Mouse (Mus musculus) layer of hippocampus, postnatal 10 days (tissue): ENCODE data around the gene Abhd4. TPM values are rescaled to one million over a fixed set of nuclear protein-coding genes. Genes with fewer than 3 reads are reported as not detected.
A peak's percentile ranks its signal among the peaks of the same experiment; 100 is the strongest.

ENCODE experiments used
- DNase-seq, 2 experiments: peaks; one replicate each; pipeline ENCODE4 v3.0.0; 2021; ENCODE audit warnings: low spot score in 2 of 2
- long read RNA-seq: library from polyadenylated mRNA; stranded (forward); transcript quantifications from one replicate; pipeline ENCODE4 v2.0.0, GENCODE M21; 2023
- total RNA-seq, 2 experiments: library from RNA; stranded (reverse); gene quantifications; 2 replicates each; pipeline ENCODE4 v1.2.3; 2021

Gene Abhd4
- total RNA-seq, result 10 to 100 TPM; 45.1 to 49.8 TPM
- long read RNA-seq, transcript Abhd4-201 (7 exons, 2,401 nt), result major isoform, 69 of 90 reads
- long read RNA-seq, transcript Abhd4-202 (7 exons, 2,508 nt), result minor isoform, 8 of 90 reads
- long read RNA-seq, partial matches to known transcripts, result 8 of 90 reads
- long read RNA-seq, other reads (novel, unspliced or antisense), result 5 of 90 reads

GRCm38 (mm10) chr14:54253741-54254291 lies at the start of gene Abhd4, which contains the start of gene Dad1:
Abhd4 (plus strand) TSS chr14:54254188.
Dad1 (minus strand) TSS chr14:54254104.
- DNase-seq, result peak; percentile 98

- no peak for DNase-seq
Measured at GRCm38 (mm10) chr14:54204311-54204710, 49.7 kb upstream of the Abhd4 start.

DNA sequence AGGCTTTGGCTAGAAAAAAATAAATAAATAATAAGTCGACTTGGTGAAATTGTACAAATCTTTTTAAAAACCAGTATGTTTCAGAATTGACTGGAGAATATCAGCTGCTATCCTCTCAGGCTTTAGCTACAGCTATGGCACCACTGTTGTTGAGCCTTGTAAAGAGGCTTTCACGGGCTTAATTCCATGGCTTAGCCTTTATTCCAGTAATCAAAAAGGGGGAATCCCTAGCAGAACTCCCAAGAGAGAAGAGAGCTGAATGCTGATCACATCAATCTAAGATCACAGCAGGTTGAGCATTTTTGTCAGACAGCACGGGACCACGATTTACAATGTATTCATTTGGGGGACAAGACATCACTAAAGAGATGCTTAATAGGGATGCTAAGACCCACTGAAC lies 49.2 kb upstream of the Abhd4 start:
- DNase-seq, result no peak

DNA sequence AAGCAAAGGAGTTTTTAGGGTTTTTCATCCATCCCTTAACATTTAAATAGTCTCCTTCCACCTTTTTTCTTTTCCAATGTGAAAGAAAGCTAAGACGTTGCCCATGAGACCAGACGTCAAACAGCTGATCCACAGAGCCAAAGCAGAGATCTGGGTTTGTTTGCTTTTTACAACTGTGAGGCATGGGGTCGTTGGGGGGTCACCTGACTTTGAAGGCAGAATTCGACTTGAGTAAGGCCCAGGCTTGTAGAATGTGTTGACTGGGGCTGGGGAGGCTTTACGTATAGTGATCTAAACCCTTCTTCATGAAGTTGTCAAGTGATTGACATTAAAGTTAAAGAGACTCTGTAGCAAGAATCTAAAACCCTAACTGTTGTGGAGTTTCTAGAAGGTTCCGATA lies 48.1 kb upstream of the Abhd4 start:
- DNase-seq, result no peak

- DNase-seq, result no peak
Measured at GRCm38 (mm10) chr14:54206309-54206708, 47.7 kb upstream of the Abhd4 start.

DNA sequence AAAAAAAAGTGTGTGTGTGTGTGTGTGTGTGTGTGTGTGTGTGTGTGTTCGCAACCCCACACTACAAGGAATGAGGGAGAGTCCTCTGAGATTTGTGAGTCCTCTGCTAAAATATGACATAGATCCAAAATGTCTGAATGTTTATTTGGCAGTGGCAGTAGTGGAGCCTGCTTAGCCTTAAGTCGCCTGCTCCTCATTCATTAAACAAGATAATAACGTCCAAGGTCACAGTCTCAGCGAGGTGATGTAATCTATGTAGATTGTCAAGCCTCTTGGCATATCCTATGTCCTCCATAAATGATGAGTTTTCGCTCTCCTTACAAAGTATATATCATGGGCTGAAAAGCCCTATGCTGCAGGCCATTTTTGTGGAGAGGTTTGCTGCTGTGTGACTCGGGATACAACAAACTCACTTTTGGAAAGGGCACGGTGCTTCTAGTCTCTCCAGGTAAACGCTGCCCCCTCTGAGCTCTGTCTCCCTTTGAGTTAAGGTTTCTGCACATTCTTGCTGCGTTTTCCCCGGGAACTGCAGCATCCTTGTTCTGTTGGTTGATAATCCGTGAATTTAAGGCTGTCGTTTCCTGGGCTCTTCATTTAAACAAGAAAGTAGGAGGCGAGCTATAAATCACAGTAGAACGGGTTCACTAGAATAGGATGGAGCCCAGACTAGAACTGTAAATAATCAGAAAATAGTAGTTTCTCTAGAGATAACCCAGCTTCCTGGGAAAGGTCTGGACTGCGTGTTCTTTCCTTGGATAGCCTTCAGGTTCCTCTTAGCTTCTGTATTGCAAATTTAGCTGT lies 47.0 kb upstream of the Abhd4 start:
- DNase-seq, result no peak

DNA sequence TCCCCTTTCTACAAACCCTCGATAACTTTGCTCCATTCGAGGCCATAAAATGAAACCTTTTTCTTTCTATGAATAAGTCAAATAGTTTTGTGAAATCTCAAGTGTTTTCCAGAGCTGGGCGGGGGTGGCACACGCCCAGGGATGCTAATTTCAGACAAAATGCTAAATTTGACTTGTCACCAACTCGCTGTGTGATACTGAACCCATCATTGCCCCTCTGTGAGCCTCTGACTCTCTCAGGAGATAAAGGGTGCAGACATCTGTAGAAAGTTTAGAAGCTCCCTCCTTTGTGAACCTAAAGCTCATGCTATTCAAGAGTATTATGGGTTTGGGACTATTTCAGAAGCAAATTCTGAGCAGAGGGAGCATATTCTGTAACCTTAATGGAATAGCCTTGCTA lies 46.1 kb upstream of the Abhd4 start:
- DNase-seq, result no peak

DNA sequence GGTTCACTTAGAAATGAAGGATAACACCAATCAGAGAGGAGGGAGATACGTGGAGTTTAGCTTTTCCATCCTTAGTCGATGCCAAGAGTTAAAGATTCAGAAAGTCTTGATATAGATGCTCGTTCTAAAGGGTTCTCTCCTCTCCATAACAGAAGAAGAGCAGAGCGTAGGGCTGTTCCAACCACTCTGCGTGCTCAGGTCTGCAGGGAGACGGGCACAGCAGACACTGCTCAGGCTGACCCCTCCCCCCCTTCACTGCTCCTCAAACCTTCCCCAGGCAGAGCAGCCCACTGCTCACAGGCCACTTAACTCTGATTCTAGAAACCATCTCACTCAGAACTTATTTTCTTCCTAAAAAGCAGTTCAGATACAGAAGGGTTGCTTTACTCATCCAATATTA lies 45.2 kb upstream of the Abhd4 start:
- DNase-seq, result no peak

DNA sequence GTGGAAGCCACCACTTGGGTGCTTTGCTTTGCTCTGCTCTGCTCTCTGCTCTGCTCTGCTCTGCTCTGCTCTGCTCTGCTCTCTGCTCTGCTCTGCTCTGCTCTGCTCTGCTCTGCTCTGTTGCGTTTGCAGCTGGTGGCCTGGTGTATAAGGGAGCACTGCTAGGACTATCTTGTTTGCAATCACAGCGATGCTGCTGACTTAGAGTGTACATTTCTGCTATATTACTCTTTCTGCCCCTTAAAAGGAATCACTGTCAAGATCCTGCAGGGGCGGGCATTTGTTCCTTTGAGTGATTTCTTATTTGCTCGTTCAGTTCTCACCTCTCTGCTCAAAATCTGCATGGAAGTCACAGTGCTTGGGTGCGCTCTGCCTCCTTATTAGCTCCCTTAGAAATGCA lies 44.1 kb upstream of the Abhd4 start:
- no peak for DNase-seq

GRCm38 (mm10) chr14:54210401-54210800 lies 43.6 kb upstream of the Abhd4 start:
- no peak for DNase-seq

GRCm38 (mm10) chr14:54211199-54211598 lies 42.8 kb upstream of the Abhd4 start:
- no peak for DNase-seq

- DNase-seq, result no peak
Measured at GRCm38 (mm10) chr14:54211755-54212154, 42.2 kb upstream of the Abhd4 start.

DNA sequence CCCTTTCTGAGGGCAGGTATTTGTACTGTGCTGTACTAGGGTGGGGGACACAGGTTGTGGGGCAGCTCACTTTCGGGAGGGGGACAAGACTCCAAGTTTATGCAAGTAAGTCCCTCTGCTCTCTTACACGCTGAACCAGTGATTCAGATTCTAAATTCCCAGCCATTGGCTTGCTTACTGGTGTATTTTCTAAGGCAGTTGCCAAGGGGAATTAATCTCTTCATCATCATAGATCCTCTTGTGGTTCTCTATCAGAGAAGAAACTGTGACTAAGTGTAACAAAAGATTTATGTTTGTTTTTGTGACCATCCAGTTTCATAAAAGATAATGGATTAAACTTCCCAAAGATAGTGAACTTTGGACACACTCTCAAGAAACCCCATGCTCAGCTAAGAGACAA lies 40.3 kb upstream of the Abhd4 start:
- DNase-seq, result no peak

DNA sequence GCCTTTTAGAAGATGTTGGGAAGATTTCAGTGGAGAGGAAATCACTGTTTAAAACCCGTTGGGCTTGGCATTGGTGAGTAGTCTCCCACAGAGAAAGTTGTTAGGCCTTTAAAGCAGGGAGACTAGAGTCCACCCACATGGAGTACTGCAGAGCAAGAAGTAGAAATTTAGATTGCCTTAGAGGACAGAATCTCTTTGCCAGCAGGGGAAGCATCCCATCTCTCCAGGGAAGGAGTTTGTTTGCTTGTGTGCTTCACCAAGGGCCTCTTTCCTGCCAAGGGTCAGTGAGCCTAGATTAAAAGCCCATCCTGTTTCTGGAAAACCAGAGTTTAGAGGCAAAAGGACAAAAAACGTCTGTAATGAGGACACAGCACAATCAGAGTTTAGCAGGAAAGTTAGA lies 39.5 kb upstream of the Abhd4 start:
- DNase-seq, result no peak

DNA sequence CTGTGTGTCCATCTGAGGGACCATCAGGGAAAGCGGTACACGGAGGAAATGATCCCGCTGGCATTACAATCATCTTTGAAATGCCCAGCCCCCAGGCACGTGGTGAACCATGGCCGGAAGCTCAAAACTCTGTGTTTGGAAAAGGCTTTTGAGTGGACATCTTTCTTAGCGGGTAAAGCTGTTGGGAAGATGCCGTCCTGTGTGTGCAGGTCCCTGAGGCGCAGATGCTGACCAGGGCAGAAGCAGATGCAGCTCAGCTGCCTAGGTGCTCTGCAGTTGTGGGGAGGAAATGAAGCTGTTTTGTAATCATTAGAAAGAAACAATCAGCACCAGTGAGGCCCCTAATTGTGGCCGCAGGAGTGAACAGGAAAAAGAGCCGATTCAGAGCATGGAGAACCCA lies 39.1 kb upstream of the Abhd4 start:
- no peak for DNase-seq

DNA sequence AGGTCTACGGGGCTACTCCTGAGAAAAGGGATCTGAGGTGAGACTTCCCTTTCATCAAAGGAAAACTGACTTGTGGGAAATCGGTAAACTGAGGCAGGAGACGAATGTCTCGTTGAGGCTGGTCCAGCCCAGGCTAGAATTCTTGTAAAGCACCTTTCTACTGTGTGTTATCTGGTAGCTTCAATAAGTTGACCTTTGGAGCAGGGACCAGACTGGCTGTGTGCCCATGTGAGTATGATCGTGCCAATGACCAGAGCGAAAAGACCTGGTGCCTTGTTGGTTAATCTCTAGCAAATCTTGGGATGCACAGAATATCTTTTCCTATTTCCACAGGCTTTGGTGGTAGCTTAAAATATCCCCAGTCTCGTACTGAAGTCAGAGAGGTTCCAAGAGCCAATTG lies 37.9 kb upstream of the Abhd4 start:
- no peak for DNase-seq

DNA sequence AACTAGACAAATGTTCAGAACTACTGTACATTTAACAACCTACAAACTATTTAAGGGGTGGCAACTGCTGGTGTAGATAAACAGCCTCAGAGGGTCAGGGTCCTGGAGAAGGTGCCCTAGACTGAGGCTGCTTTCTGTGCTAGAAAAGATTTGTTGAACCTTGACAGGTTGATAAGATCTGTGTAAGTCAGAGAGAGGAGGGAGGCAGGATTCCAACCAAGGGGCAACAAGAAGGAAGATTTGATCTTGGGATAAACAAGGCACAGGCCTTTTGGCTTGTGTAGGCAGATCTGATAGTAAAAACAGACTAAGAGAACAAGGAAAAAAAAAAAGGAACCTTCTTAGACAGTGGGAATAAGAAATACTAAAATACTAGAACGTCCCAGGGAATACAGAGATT lies 35.8 kb upstream of the Abhd4 start:
- no peak for DNase-seq

GRCm38 (mm10) chr14:54218721-54219120 lies 35.3 kb upstream of the Abhd4 start:
- DNase-seq, result no peak

GRCm38 (mm10) chr14:54219256-54219655 lies 34.7 kb upstream of the Abhd4 start:
- no peak for DNase-seq

DNA sequence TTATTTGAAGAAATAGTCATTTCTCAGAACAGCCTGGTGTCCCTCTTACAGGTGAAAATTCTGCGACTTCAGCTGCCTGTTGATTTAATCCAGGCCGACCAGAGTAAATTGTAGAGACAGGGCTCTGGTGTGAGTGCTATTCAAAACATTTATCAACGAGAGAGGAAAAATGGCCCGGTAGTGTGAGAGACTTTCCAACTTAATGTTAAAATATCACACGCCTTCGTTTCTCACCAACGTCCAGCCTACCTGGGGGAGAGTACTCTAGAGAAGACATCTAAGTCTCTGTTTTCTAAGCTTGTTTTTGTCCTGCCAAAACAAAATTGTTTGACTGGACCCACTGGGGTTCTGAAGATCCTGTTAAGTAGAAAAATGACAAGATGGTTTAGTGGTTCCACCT lies 34.1 kb upstream of the Abhd4 start:
- DNase-seq, result no peak

DNA sequence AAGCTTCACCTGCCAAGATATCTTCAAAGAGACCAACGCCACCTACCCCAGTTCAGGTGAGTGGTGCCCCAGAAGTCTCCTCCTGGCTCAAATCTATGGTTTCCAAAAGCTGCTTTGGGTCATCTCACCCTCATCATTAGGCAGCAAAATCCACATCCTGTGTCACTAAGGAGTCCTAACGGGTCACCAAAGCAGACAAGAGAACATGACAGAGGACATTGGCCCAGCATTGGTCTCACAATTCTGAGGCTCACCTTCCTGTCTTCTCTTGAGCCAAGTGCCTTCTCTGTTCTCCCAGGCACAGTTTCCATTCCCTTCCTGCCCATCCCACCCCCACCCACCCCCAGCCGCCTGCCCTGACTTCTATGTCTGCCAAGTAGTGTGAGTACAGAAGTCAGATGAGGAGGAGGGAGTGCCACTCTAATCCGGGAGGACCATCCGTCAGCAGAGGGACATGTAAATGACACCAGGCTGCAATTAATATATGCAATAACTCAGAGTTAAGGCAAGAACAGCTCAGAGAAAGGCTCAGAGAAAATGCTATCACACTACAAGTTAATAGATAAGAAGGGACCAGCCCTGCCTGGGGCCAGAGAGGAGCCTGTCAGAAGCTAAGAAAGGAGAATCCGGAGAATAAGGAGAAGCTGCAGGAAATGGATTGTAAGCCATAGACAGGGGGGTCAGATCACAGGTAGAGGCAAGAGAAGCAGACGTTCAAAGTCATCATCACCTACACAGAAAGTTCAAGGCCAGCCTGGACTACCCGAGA lies 33.1 kb upstream of the Abhd4 start:
- DNase-seq, result no peak

DNA sequence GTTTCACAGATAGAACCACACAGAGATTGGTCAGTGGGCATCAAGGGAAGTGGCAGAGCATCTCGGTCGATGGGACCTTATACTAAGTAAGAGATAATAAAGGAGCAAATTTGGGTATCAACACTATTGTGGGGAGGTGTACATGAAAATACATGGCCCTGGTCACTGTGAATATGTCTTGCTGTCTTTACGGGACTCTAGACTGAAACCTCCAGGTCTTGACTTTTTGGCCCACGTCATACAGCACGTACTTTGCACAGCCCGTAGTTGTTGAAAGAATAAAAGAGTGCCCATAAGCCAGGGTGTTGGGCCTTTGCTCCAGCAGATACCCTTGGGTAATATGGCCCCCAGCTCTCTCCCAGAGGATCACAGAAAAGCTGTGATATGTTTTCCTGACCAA lies 32.3 kb upstream of the Abhd4 start:
- no peak for DNase-seq
